Mouse (Mus musculus): ENCODE results near the gene Tlr4.

Gene Tlr4

GRCm38 (mm10) chr4:66827463-66828162 is at the start of gene Tlr4:
Gene Tlr4 (plus strand): TSS chr4:66827584.
- DNase-seq (ENCODE audit: low read depth, low spot score), result peak; percentile 78

DNA sequence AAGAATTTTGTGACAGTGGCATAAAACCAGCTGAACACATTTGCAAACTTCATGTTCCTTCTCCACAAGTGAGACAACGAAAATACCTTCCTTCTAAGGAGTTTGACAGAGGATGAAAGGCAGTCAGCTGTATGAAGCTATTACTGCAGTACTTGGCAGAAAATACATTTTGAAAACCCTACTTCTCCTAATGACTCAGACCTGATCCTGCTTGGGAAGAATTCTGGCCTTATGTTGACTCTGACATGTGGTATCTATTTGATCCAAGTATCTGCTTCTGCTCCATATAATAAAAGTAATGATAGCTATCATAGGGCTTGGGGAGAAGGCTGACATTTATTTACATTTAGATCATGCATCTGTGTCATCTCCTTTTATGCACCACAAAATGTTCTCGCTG is 33.1 kb upstream of the Tlr4 start:
- peak; percentile 12 for DNase-seq (ENCODE audit: low read depth, low spot score)

DNA sequence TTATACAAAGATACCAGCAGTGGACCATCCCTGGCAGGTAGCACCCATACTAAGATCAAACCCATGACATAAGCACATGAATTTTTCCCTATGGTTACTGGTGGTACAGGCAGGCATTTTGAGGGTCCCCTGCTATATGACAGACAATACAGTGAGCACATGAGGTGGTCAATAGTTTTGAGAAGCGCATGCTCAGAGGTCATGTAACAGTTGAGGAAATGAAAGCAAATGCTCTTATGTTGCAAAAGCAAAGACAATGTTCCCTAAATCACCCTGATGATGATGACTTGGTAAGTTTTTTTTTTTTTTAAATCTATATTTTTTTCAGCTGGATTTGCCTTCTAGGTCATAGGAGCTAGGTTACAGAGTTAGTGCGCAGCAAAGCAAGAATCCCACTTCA is 30.7 kb upstream of the Tlr4 start:
- DNase-seq (ENCODE audit: low read depth, low spot score), result no peak

- DNase-seq (ENCODE audit: low read depth, low spot score), result no peak
These were observed 22.7 kb upstream of the Tlr4 start for GRCm38 (mm10) chr4:66804552-66805301.

DNA sequence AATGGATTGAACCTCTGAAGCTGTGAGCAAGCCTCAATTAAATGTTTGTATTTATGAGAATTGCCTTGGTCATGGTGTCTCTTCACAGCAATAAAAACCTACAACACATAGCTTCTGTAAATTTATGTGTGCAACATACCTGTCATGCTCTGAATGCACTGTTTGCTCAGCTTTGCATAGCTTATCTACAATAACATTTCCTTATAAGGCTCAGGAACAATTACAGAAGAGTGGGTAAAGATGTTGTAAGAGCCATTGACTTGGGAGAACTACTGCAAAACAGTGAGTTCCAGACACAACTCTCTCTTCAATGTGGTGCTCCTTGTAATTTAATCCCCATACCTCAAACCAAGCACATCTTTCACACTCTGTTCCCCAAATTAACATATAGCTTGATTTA is 21.6 kb upstream of the Tlr4 start:
- no peak for DNase-seq (ENCODE audit: low read depth, low spot score)

- DNase-seq (ENCODE audit: low read depth, low spot score), result no peak
These were observed 10.9 kb upstream of the Tlr4 start for GRCm38 (mm10) chr4:66816364-66817026.

- DNase-seq (ENCODE audit: low read depth, low spot score), result peak; percentile 82
These were observed 6.2 kb upstream of the Tlr4 start for GRCm38 (mm10) chr4:66821171-66821570.

DNA sequence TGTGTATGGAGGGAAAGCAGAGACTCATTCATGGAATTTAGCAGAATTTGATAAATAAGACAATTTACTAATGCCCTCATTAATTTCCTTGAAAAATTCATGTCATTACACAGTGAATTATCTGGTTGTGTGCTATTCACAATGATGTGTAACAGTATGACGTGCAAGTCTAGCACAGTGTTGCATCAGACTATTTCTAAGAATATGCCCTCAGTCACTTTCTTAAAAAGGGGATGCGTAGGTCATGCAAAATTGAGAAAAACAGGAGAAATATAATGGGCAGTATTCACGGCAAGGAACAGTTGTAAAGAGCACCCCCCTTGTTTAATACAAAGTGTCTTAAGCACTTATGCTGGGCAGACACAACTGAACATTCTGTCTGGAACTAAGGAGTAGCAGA is 5.6 kb upstream of the Tlr4 start:
- DNase-seq (ENCODE audit: low read depth, low spot score), result no peak

GRCm38 (mm10) chr4:66828163-66828668 is 832 bp downstream of the Tlr4 start:
- no peak for DNase-seq (ENCODE audit: low read depth, low spot score)

DNA sequence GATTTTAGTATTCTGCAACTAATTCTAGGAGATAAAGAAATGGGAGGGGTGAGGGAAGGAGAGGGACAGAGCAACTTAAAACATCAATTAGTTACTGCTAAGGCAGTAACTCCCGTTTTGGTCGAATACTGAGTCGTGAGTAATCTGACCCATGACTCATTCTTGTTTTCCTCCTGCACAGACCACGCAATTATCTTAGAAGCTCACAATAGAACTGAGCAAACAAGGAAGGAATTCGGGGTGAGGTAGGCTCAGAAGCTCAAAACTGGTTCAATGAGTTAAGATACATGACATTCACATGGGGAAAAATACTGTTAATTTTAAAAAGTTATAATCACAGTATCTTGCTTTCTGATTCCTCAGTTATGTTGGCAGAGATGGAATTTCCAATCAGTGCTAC is 1.3 kb downstream of the Tlr4 start:
- DNase-seq (ENCODE audit: low read depth, low spot score), result peak; percentile 77

- no peak for DNase-seq (ENCODE audit: low read depth, low spot score)
These were observed 10.7 kb downstream of the Tlr4 start for GRCm38 (mm10) chr4:66838071-66838470.

DNA sequence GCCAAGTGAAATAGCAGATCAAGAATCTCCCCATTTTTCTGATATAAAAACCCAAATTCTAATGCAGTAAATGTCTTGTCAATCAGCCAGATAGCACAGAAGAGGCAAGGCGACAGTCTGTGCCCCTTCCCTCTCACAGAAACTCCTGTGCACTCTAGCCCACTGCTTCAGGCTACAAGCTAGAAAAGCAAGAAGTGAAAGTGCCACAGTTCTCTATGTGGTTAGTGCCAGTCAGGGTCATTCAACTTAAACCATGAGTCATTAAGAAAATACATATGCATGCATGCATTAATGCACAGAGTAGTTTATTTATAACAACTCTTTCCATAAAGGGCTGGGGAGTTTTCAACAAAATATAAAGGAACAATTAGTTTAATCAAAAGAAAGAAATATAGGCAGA is 15.9 kb downstream of the Tlr4 start:
- DNase-seq (ENCODE audit: low read depth, low spot score), result no peak

- no peak for DNase-seq (ENCODE audit: low read depth, low spot score)
These were observed 24.6 kb downstream of the Tlr4 start for GRCm38 (mm10) chr4:66852011-66852410.

GRCm38 (mm10) chr4:66856992-66857391 is 29.6 kb downstream of the Tlr4 start:
- no peak for DNase-seq (ENCODE audit: low read depth, low spot score)

- DNase-seq (ENCODE audit: low read depth, low spot score), result peak; percentile 74
These were observed 42.5 kb downstream of the Tlr4 start for GRCm38 (mm10) chr4:66869919-66870318.

GRCm38 (mm10) chr4:66872026-66872425 is 44.6 kb downstream of the Tlr4 start:
- peak; percentile 18 for DNase-seq (ENCODE audit: low read depth, low spot score)

DNA sequence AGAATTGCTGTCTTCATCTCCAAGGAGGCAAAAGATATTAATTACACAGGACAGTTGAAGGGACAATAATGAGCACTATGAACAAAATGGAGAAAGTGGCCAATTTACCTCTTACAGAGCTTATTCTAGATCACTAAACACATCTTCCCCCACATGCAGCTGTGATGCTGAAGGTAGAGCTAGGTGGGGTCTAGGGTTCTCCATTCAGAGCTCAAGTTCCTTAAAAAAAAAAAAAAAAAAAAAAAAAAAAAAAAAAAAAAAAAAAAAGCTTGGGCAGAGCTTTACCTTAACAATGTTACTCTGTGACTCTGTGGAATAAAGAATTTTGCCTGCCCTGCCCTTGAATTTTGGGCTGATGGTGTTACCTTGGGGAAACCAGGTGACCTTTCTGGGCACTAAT is 46.0 kb downstream of the Tlr4 start:
- no peak for DNase-seq (ENCODE audit: low read depth, low spot score)

DNA sequence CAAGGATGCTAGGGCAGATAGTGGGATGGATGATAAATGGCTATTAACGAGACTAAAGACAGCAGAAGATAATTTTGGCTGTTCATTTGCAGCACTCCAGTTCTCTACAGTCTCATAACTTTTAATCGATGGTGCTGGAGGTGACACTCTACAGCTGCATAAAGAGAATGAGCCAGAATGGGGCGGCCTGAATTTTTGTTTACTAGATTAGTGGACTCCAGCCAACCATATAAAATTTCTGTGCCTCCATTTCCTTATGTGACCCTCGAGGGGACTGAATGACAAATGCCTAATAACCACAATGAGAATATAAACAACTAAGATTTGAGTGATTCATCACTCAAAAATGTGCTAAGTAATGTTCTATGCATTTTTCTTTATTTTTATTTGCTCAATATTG is 48.4 kb downstream of the Tlr4 start:
- no peak for DNase-seq (ENCODE audit: low read depth, low spot score)

DNA sequence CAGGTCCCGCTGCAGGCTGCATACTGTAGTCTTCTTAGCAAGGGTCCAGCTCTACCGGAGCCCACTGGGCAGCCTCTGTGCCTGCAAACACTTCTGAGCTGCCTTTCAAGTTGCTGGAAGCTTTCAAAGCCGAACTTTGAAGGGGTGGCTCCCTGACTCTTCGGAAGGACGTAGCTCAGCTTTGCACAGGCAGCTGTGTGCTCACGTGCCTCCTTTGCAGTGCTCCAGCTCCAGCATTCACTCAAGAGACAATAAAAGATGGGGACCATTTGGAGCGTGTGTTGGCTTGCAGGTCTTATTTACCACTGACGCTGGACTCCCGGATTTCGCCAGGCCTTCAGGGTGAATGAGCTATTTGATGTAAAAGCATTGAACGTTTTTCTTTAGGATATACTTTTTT is 50.2 kb downstream of the Tlr4 start:
- DNase-seq (ENCODE audit: low read depth, low spot score), result no peak

DNA sequence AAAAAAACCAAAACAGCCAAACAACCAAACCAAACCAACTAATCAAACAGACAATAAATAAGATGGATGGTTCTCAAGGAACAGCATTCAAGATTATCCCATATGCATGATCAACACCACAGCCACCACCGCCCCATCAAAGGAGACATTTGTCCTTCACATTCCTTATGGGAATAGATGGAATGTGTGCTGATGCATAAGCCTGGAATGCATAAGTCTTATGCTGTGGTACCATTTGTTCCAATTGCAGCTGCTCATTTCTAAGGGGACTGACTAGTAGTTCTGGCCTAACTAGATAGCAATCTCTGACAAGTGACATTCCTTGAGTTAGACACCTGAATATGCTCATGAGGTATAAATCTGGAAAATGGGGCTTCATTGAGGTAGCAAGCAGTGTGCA is 54.1 kb downstream of the Tlr4 start:
- DNase-seq (ENCODE audit: low read depth, low spot score), result no peak

GRCm38 (mm10) chr4:66883264-66883663 is 55.9 kb downstream of the Tlr4 start:
- DNase-seq (ENCODE audit: low read depth, low spot score), result no peak

DNA sequence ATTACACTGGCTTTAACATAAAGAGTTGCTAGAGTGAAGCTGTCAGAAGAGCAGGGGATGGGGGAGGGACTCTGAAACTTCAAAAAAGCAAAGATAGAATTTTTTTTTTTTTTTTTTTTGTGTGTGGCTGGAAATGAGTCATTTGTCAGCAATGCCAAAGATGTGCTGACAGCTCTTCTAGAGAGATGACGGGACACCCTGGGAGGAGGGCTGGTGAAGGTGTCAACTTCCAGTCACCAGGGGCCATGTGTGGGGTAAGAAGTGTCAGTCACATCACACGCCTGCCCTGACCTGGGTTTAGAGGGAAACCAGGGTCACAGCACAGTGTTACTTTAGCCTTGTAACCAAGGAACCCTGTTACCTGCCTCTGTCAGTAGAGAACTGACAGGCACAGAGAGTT is 67.2 kb downstream of the Tlr4 start:
- peak; percentile 61 for DNase-seq (ENCODE audit: low read depth, low spot score)

DNA sequence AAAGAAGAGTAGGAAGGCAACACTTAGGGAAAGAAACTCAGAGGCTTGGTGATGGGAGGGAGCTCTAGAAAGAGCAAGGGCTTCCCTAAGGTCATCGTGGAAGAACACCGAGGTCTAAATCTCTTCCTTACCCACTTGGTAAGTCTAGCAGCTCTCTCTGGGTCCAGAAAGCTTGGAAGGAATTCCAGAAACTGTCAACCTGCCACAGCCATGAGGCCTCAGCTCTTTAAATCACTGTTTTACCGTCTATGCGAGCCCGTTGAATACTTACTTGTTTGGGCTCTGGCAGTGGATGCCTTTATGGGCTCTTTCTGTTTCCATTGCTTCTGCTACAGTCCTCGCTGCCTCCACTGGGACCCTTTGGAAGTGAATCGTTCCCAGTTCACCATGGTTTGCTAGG is 67.6 kb downstream of the Tlr4 start:
- no peak for DNase-seq (ENCODE audit: low read depth, low spot score)
